Mouse (Mus musculus) olfactory bulb, adult 2 months (tissue): ENCODE results near the gene Pnrc1.

Source experiments
- CTCF ChIP-seq: fragments of 200-500 bp; IDR thresholded peaks from 2 replicates; pipeline ENCODE4 v1.5.1; 2012; ENCODE audit warnings: low read depth, mild to moderate bottlenecking, low read length, moderate library complexity; ENCODE audit not compliant: insufficient read depth
- POLR2A ChIP-seq: fragments of 200-500 bp; IDR thresholded peaks from 2 replicates; pipeline ENCODE4 v1.6.1; 2012; ENCODE audit warnings: mild to moderate bottlenecking, low read depth, low read length, moderate library complexity; ENCODE audit not compliant: insufficient read depth

- TF ChIP-seq CTCF (no peak), POLR2A (peak; percentile 29; the same call in 1 of the 2 replicates)
These were observed 80.8 kb downstream of the Pnrc1 start, which contains the start of gene Srsf12 for GRCm38 (mm10) chr4:33208881-33209841.
